Mouse (Mus musculus) gastrocnemius, postnatal 4 days (tissue): ENCODE data around the gene Iffo2. TPM values are rescaled to one million over a fixed set of nuclear protein-coding genes. Genes with fewer than 3 reads are reported as not detected.
"Not testable (repeated sequence)": the region's sequence is repeated elsewhere in the genome, so short reads cannot be mapped to it uniquely, and the experiment has no call there.

Experiments used
- DNase-seq, 2 experiments: peaks; one replicate each; pipeline ENCODE4 v3.0.0; 2021 to 2022; ENCODE audit warnings: low spot score in 2 of 2, mixed read lengths in 2 of 2
- long read RNA-seq, 2 experiments: library from polyadenylated mRNA; stranded (forward); transcript quantifications; one replicate each; pipeline ENCODE4 v2.0.0; 2021
- total RNA-seq, 2 experiments: library from RNA; stranded (reverse); gene quantifications; 2 replicates each; pipeline ENCODE4 v1.2.3; 2021

The Iffo2 gene
- total RNA-seq, result 10 to 100 TPM; 11.5 to 11.8 TPM
- long read RNA-seq, experiment 1, result 0 reads
- long read RNA-seq, experiment 2, partial matches to known transcripts, result 0 of 1 reads
- long read RNA-seq, experiment 2, other reads (novel, unspliced or antisense), result 1 of 1 reads

GRCm38 (mm10) chr4:139530248-139530647, at the start of gene Iffo2:
TSS of gene Iffo2 (plus strand) at chr4:139530548.
- DNase-seq, result not testable (repeated sequence)

DNA sequence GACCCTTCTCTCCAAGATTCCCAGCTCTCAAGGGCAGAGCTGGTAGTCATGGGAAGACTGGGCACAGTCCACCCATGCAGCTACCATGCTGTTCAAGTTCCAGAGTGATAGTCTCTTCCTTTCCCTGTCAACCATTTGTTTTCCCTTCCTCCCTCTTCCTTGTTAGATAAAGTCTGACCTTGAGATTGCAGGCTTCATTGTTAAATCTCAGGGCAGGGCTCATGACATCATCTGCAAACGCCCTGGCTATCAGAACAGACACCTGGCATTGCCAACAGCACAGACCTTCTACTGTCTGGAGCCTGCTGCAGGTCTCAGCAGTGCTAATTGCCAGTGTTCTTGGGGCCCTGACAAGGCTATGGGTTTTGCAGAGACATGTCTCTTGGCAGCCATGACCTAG, 48.9 kb upstream of the Iffo2 start:
- DNase-seq, result no peak

GRCm38 (mm10) chr4:139483461-139484105, 46.8 kb upstream of the Iffo2 start:
- no peak for DNase-seq

- no peak for DNase-seq
Measured at GRCm38 (mm10) chr4:139484496-139484895, 45.9 kb upstream of the Iffo2 start.

- no peak for DNase-seq
Measured at GRCm38 (mm10) chr4:139487085-139487484, 43.3 kb upstream of the Iffo2 start.

DNA sequence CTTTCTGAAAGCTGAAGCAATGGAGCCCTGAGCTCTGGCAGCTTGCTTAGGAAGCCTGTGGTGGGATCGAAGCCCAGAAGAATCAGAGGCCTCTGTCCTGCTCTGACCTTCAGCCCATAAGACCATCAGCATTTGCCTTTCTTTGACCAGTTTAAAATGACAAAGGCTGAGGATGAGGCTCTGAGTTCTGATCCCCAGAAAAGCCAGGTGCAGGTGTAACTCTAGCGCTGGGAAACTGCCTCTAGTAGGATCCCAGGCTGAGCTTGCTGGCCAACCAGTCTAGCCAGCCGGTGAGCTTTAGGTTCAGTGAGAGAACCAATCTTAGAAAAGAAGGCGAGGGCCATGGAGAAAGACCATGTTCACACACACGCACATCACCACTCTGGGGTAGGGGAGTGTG, 42.0 kb upstream of the Iffo2 start:
- no peak for DNase-seq

DNA sequence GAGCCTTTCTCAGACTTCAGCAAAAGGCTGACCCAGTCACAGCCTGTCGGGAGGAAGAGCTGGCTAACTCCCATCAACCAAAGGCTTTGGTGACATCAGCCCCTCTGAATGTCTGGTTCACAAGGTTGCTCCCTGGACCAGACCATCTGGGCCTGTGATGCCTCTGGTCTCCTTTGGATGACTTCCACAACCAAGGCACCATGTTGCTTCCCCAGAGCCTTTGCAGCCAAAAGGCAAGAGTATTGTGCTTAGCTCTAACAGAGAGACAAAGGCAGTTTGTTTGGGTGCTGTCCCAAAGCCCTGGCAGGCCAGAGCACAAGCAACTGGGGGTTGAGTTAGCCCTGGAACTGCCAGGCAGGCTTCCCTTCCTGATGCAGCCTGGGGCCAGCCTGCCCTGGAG, 40.4 kb upstream of the Iffo2 start:
- DNase-seq, result no peak

GRCm38 (mm10) chr4:139490413-139491055, 39.8 kb upstream of the Iffo2 start:
- DNase-seq, result peak; percentile 55 to 83

DNA sequence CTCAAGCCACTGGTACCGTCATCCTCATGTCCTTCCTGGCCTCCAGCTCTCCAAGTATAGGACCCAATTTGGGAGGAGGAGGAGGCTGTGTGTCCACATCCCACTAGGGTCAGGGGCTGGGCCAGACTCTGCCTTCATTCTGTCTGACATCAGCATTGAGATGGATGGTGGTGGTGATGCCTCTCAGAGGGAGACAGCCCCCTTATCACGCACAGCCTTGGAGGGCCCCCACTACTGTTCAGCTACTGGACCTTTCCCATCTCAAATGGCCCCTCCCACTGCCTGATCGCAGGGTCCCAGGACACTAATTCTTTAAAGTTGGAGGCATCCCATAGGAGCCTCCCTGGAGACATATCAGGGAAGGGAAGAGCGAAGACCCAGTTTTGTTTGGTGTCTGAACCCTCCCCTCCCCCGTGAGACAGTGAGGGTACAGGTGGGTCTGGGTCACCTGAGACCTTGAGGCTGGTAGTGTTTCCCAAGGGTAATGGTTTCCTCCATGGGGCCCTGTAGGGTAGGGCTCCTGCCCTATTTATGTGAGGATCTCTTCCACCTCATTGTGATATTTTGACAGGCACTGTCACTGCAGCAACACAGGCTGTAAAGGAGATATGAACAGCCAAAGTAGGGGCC, 38.7 kb upstream of the Iffo2 start:
- no peak for DNase-seq

DNA sequence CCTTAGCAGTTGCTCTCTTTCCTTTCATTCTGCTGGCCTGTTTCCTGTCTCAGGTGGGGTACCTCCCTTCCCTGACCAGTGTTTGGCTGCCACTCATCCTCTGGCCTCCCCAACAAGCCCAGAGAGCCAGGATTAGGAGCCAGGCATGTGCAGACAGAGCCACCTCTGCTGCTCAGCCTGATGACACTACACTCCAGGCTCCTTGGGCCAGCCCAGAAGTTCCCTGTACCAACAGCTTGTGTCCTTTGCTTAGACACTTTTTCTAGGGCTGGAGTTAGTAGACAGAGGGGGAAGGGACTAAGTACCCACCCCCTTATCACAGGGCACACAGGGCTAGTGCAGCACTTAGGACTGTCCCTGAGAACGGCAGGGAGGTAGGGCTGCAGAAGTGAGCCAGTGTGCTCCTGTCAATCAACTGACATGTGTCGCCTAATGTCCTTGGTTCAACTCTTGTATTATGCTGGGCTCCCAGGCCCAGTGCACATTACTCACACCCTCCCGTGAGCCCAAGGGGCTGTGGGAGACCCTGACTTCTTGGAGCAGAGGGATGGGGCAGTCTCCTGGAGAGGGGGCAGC, 38.0 kb upstream of the Iffo2 start:
- no peak for DNase-seq

- DNase-seq, result no peak
Measured at GRCm38 (mm10) chr4:139493227-139494025, 36.9 kb upstream of the Iffo2 start.

- peak; percentile 43 to 66 for DNase-seq
Measured at GRCm38 (mm10) chr4:139500814-139501213, 29.5 kb upstream of the Iffo2 start.

DNA sequence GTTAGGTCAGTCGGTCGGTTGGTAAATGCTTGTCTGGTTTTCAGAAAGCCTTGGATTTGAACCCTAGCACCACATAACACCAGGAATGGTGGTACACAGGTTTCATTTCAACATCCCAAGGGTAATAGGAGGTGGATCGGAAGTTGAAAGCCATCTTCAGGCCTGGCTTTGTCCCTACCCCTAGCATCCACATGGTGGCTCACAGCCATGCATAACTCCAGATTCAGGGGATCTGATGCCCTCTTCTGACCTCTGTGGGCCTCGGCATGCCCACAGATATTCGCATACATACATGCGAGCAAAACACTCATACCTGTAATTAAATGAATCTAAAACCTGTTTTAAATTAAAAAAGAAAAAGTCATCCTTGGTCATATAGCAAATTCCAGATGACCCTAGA, 28.6 kb upstream of the Iffo2 start:
- no peak for DNase-seq

- DNase-seq, result no peak
Measured at GRCm38 (mm10) chr4:139503919-139504318, 26.4 kb upstream of the Iffo2 start.

DNA sequence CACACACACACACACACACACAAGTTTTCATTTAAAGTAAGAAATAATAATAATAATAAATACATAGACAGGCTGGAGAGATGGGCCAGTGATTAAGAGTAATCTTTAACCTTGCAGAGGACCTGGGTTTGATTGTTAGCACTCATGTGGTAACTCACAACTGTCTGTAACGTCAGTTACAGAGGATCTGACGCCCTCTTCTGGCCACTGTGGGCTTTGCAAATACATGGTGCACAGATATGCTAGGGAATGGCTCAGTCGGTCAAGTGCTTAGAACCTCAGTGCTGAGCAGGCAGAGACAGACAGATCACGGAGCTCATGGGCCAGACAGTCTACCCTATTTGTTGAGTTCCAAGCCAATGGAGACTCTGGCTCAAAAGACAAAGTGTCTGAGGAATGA, 24.6 kb upstream of the Iffo2 start:
- DNase-seq, result no peak

GRCm38 (mm10) chr4:139506727-139507126, 23.6 kb upstream of the Iffo2 start:
- no peak for DNase-seq

- no peak for DNase-seq
Measured at GRCm38 (mm10) chr4:139509069-139509468, 21.3 kb upstream of the Iffo2 start.

DNA sequence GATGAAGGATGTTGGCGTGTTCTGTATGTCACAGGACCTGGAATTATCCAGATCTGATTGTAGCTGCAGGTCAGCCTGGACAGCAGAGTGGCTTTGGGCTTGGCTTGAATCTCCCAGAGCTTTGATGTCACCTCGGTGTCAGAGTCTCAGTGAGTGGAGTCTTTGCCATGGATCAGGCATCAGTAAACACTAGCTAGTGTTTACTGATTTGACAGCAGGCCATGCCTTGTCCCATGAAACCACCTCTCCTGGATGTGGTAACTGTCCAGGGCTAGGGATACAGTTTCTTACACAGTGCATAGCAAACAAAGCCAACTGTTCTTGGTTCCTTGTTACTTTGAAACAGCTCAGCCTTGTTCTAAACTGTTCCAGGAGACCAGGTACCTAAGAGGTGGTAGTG, 18.8 kb upstream of the Iffo2 start:
- DNase-seq, result no peak

- DNase-seq, result no peak
Measured at GRCm38 (mm10) chr4:139512985-139513384, 17.4 kb upstream of the Iffo2 start.

GRCm38 (mm10) chr4:139519221-139519620, 11.1 kb upstream of the Iffo2 start:
- DNase-seq, result no peak

DNA sequence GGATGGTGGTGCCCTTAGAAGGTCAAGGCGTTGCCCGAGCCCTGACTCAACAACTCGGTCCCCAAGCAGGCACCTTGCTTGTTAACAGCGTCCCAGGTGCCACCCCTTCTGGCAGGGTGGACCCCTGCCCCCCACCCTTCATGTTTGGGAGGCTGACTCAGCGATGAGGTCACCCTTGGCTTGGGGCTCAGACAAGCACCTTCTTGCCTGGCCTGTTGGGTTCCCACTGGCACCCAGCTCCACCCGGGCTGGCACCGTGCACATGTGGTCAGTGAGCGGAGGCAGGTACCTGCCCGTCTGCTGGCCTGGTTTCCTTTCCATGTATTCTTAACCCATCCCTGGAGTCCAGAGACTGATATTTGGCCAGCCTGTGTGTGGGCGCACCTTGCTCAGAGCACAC, 8.4 kb upstream of the Iffo2 start:
- no peak for DNase-seq
